Mouse (Mus musculus): ENCODE measurements around the gene Olfr1269. TPM values are rescaled to one million over a fixed set of nuclear protein-coding genes. Genes with fewer than 3 reads are reported as not detected.

Olfr1269 gene
- not detected for total RNA-seq (2022)

DNA sequence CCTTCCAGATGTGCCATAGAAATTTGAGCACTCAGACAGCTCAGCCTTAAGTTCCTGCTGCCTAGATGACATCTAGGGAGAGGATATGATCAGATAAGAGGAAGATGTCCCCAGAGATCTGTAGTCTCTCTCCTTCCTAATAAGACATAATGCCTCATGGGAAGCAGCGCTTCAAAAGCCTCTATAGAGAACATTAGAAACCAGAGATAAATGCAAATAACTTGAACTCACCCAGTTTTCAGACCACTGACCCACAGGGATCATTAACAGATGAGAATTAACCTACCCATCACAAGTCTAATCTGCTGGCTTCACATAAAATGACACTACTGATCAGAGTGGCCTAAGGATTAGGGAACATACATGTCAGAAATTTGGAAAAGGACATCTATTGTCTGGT lies at the start of gene Olfr1269:
Olfr1269 (minus strand) TSS at position 101 of the 400 bp plus-strand sequence.
- DNase-seq: no peak

DNA sequence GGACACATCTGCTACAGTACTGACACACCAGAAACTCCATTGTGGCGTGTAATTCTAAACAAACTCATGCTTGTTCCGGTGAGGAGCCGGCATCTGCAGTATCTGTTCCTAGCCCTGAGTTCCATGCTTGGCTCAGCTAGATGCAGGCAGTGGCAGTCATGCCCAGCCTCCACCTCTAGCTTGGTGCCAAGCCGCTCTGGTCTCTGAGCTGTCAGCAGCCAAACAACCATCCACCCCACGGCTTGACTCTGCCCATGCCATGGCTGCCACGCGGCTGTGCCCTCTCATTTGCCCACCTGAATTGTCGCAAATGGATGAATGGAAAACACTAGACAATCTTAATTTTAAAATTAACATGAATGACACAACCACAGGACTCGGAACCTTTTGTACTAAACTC lies 32.7 kb upstream of the Olfr1269 start:
- DNase-seq: no peak

DNA sequence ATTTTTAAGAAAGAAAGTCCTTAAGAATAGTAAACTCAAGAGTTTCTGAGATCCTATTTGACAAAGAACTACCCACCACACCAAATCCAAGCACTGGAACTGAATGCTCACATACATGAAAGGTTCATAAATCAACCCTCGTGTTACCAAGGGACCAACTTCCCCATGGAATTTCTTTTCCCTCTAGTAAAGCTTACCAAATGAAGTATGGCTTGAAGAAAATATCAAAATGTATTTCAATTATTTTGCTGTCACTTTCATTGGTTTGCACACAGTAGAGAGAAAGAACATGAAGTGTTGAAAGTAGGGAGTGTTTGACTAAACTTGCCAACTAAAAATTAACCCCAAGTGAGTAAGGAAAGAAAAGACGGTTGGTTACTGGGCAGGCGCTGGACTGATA lies 31.8 kb upstream of the Olfr1269 start, which contains the start of gene Olfr1270:
Olfr1270 (minus strand) TSS at position 101 of the 400 bp plus-strand sequence.
- DNase-seq: no peak

DNA sequence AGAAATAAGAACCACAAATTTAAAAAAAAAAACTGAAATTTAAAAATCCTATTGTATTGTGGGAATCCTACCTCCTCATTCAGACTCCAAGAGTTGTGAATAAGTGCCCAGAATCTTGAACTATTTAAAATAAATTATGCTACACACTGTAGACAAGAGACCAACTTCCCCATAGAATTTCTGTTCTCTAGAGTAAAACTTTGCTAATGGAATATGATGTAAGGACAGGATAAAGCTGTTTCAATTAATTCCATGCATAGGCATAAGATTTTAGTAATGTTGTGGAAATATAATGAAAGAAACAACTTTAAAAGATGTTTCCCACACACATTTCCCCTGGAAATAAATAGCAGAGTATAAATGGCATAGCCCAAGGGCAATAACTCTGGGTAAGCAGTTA lies 21.0 kb upstream of the Olfr1269 start, which contains the start of gene Olfr32:
Olfr32 (minus strand) TSS at position 101 of the 400 bp plus-strand sequence.
- DNase-seq: no peak

DNA sequence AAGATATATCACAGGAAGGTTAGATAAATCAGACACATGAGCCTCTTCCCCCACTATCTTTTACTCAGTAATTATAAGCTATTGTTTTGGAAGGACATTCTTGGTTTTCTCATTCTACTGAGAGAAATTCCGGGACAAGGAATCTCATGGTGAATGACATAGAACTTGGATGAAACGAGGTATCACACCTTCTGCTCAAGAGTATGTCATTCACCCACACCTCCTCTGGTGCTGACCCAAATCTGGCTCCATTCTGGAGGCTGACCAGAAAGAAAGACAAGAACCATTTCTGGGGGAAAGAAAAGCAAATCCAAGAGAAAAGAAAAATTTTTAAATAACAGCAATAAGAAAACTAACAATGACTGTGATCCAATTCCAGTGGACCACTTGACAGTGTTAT lies 51.1 kb downstream of the Olfr1269 start:
- DNase-seq: no peak

Other genes starting within 250 kb of the Olfr1269 start
- not detected for gene Olfr1257, start 243.0 kb downstream of the Olfr1269 start, total RNA-seq (2022)
- not detected for gene Olfr1258, start 194.1 kb downstream of the Olfr1269 start, total RNA-seq (2022)
- gene Olfr1259, start 172.7 kb downstream of the Olfr1269 start, total RNA-seq (2022): not detected
- not detected for gene Olfr1260, start 147.1 kb downstream of the Olfr1269 start, total RNA-seq (2022)
- not detected for gene Olfr1261, start 130.2 kb downstream of the Olfr1269 start, total RNA-seq (2022)
- gene Olfr1262, start 121.3 kb downstream of the Olfr1269 start, total RNA-seq (2022): not detected
- not detected for gene Olfr1263, start 109.3 kb downstream of the Olfr1269 start, total RNA-seq (2022)
- not detected for gene Olfr1264, start 95.8 kb downstream of the Olfr1269 start, total RNA-seq (2022)
- not detected for gene Olfr1265, start 86.1 kb downstream of the Olfr1269 start, total RNA-seq (2022)
- not detected for gene Olfr140, start 57.8 kb downstream of the Olfr1269 start, total RNA-seq (2022)
- not detected for gene Olfr32, start 20.9 kb upstream of the Olfr1269 start, total RNA-seq (2022)
- gene Olfr1270, start 31.7 kb upstream of the Olfr1269 start, total RNA-seq (2022): not detected
- under 1 TPM in 1 of 4 experiments, not detected in 3; 0.11 TPM for gene Olfr1506, start 103.1 kb upstream of the Olfr1269 start, total RNA-seq (2022)
- gene Olfr142, start 136.2 kb upstream of the Olfr1269 start, total RNA-seq (2022): not detected
- not detected for gene Olfr1271, start 149.6 kb upstream of the Olfr1269 start, total RNA-seq (2022)
- gene Olfr1272, start 171.4 kb upstream of the Olfr1269 start, total RNA-seq (2022): not detected
- under 1 TPM in 1 of 4 experiments, not detected in 3; 0.15 TPM for gene Gm13769, start 200.8 kb upstream of the Olfr1269 start, total RNA-seq (2022)

All from adrenal gland, adult 8-10 months (tissue).